Mouse (Mus musculus) cerebellum, adult (tissue): Measurements from ENCODE around the gene Fars2.
A peak's percentile ranks its signal among the peaks of the same experiment; 100 is the strongest.

ENCODE experiments used
- ATAC-seq: cut with Nextera tagmentation; 2 replicates; pipeline ENCODE4 v1.9.2; 2017; ENCODE audit warnings: mild to moderate bottlenecking, moderate library complexity, mixed read lengths; ENCODE audit not compliant: insufficient number of reproducible peaks, low FRiP score, low TSS enrichment

Fars2 gene

GRCm38 (mm10) chr13:36117143-36118014 lies at the start of gene Fars2, which contains the start of gene Lyrm4:
Fars2 (plus strand) TSS chr13:36117412.
Lyrm4 (minus strand) TSS chr13:36117526.
- peak; percentile 97 for ATAC-seq

GRCm38 (mm10) chr13:36074484-36074883 lies 42.7 kb upstream of the Fars2 start:
- no peak for ATAC-seq

- no peak for ATAC-seq
These were observed 35.6 kb upstream of the Fars2 start for GRCm38 (mm10) chr13:36081591-36081990.

- no peak for ATAC-seq
These were observed 32.5 kb upstream of the Fars2 start for GRCm38 (mm10) chr13:36084701-36085100.

GRCm38 (mm10) chr13:36085971-36086370 lies 31.2 kb upstream of the Fars2 start:
- ATAC-seq: no peak

- no peak for ATAC-seq
These were observed 30.4 kb upstream of the Fars2 start for GRCm38 (mm10) chr13:36086608-36087391.

GRCm38 (mm10) chr13:36087427-36087826 lies 29.8 kb upstream of the Fars2 start:
- no peak for ATAC-seq

- ATAC-seq: no peak
These were observed 29.0 kb upstream of the Fars2 start for GRCm38 (mm10) chr13:36088168-36088567.

GRCm38 (mm10) chr13:36096684-36097383 lies 20.4 kb upstream of the Fars2 start:
- ATAC-seq: no peak

GRCm38 (mm10) chr13:36105591-36105990 lies 11.6 kb upstream of the Fars2 start:
- peak; percentile 98 for ATAC-seq

- no peak for ATAC-seq
These were observed 8.7 kb upstream of the Fars2 start for GRCm38 (mm10) chr13:36108528-36108927.

GRCm38 (mm10) chr13:36111331-36111730 lies 5.9 kb upstream of the Fars2 start:
- no peak for ATAC-seq

GRCm38 (mm10) chr13:36113181-36113580 lies 4.0 kb upstream of the Fars2 start:
- ATAC-seq: no peak

GRCm38 (mm10) chr13:36116520-36117142 lies 581 bp upstream of the Fars2 start:
- ATAC-seq: peak; percentile 33

GRCm38 (mm10) chr13:36119684-36120083 lies 2.5 kb downstream of the Fars2 start:
- ATAC-seq: no peak

- no peak for ATAC-seq
These were observed 3.4 kb downstream of the Fars2 start for GRCm38 (mm10) chr13:36120606-36121005.

GRCm38 (mm10) chr13:36129360-36130054 lies 12.3 kb downstream of the Fars2 start:
- ATAC-seq: no peak

- no peak for ATAC-seq
These were observed 14.2 kb downstream of the Fars2 start for GRCm38 (mm10) chr13:36131401-36131800.

- no peak for ATAC-seq
These were observed 14.9 kb downstream of the Fars2 start for GRCm38 (mm10) chr13:36131992-36132649.
